Mouse (Mus musculus) T-helper 17 cell (primary cell): ENCODE measurements around the gene Gm11042.

Experiments
- in situ Hi-C, 2 experiments: fragments of 300-600 bp; cut with MboI, MseI; formaldehyde crosslinking; loops; 1 replicate in 1 of 2; 2 replicates in 1 of 2; pipeline ENCODE4 v1.15.1; 2025; ENCODE audit warnings: high pct_unique_total_duplicates in 2 of 2

Gm11042 gene

DNA sequence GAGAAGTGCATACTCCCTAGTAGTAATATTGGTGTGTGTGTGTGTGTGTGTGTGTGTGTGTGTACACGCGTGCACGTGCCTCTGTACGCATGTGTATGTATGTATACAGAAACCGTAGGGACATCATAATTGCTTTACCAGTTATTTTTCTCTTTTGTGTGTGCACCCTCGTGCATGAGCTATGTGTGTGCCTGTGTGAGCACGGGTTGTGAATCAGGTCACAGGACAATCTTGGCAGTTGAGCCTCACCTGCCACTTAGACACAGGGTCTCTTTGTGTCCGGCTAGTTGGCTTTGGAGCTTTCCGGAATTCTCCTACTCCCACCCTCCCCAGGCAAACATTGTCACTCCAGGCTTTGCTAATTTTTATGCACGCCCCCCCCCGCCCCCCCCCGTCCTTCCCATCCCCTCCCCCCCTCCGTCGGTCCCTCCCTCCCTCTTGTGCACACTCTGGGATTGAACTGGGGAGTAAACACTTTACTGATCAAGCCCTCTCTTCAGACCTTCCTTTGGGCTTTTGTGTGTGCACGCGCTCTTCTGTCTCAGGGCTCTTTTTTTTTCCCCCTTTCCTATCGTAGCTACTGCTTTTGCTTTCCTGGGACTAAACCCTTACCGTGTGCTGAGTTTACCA lies at the start of gene Gm11042:
Gene Gm11042, minus strand, starts transcription at position 51 of the 630 bp plus-strand sequence.
- in situ Hi-C loops, result no loop called here

GRCm38 (mm10) chr12:74364477-74364876 lies 48.3 kb upstream of the Gm11042 start:
- in situ Hi-C loops, result no loop called here

DNA sequence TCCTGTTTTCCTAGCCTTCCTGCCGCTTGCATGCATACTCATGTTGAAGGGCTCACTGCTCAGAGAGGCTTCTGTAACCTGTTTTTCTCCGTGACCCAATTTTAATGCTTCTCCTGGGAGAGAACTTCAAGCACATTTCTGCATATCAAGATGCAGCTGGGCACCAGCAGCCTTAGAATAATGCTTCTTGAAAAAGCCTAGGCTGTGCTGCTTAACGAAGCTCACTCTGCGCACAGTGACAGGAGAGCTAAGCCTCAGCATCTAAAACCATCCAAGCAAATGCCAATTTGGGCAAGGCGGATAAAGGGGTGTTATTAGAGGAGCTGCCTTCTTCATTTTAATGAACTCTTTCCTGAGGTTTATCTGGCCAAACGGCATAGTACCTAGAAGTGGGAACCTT lies 46.9 kb upstream of the Gm11042 start:
- in situ Hi-C loops, result no loop called here

DNA sequence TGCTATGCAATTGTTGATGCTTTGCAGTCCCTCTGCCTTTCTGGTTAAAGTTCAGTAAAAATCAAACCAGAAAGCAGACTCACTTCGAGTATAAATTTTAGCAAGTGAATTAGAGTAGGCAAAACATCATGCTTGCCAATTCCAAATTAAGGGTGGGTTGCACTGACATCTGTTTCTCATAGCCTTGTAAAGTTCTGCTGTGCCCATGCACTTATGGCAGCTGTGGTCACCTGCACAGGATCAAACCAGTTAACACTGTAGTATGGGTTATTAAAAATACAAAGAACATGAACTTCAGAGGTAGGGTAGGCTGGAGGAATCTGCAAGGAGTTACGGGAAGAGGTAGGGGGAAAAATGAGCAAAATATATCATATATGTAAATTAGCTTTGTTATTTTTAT lies 46.3 kb upstream of the Gm11042 start:
- in situ Hi-C loops, result no loop called here

DNA sequence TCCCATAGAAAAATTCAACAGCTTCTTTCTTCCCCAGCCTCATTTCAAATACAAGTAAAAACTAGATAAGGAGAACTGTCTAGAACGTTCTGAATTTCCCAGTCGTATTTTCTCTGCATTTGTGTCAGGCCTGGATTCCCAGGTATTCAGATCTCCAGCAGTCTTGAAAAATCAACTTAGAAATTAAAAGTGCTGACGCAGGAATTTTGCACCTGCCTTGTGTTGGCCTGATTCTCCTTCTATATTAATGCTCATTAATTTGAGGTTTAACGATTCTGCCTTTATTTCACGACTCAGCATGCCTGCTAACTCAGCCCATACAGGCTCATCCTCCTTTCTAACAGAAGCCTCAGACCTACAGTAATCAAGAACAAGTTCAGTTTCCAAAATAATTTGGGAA lies 43.6 kb upstream of the Gm11042 start:
- in situ Hi-C loops, result no loop called here

DNA sequence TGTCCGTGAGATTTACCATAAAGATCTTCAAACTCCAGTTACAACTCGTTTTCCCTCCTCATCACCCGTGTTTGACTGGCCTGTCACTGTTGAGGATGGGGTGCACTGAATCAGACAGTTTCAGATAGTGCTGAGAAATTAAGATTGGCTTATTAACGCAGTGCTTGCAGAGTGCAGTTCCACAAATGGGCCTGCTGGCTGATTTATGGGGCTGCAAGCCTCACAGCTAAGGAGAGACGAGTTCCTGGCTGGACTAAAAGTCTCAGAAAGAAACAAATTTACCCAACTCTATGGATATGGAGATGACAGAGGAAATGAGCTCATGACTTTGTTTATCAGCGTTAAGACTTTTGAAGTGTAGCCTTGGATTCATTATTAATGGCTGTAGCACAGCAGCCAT lies 41.6 kb upstream of the Gm11042 start:
- in situ Hi-C loops, result no loop called here

- in situ Hi-C loops, result loop anchor here (5.0 to 25.0 kb wide), 2 partner anchors 1065 to 1295 kb away; no protein-coding TSS in a partner anchor
Measured at GRCm38 (mm10) chr12:74342720-74343119, 26.5 kb upstream of the Gm11042 start.

DNA sequence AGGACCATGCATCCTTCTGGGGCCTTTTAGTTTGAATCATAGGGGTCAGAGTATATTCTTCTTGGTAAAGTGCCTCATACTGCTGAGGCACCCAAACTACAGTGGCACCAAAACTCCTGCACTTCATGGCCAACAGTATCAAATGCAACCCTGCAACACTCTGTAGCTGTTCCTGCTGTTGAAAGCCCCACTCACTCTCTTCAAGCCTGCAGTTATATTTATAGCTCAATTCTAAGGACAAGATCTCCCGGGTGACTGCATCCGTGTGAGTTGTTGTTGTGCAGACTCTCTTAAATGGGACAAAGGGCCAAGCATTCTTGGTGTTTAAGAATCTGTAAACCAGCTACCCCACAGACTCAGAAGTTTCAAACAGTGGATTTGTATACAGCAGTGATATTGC lies 23.9 kb upstream of the Gm11042 start:
- in situ Hi-C loops, result loop anchor here (5.0 to 25.0 kb wide), 2 partner anchors 1067 to 1297 kb away; no protein-coding TSS in a partner anchor

- in situ Hi-C loops, result loop anchor here in 1 of 2 experiments (5.0 to 25.0 kb wide), 5 partner anchors 651 to 1439 kb away; no protein-coding TSS in a partner anchor
Measured at GRCm38 (mm10) chr12:74333706-74334105, 17.5 kb upstream of the Gm11042 start.

DNA sequence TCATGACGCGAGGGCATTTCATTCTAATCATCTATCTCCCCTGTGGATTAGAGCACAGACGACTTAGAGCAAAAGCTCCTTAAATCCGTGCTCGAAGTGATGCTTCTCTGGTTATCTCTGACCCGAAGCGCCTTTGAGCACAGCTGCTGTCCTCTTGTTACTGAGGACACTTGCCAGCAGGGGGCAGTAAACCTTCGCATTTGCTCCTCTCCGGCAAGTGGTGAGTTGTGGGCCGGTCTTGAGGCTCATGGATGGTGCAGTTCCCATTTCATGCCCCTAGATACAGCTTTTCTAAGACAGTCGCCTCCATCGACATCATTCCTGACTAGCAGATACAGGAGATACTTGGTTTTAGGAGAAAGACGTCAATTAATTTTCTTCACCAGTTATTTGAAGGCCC lies 16.8 kb upstream of the Gm11042 start:
- in situ Hi-C loops, result loop anchor here in 1 of 2 experiments (5.0 to 25.0 kb wide), 5 partner anchors 652 to 1439 kb away; no protein-coding TSS in a partner anchor

- in situ Hi-C loops, result loop anchor here in 1 of 2 experiments (5.0 to 25.0 kb wide), 5 partner anchors 655 to 1443 kb away; no protein-coding TSS in a partner anchor
Measured at GRCm38 (mm10) chr12:74329759-74330158, 13.6 kb upstream of the Gm11042 start.

DNA sequence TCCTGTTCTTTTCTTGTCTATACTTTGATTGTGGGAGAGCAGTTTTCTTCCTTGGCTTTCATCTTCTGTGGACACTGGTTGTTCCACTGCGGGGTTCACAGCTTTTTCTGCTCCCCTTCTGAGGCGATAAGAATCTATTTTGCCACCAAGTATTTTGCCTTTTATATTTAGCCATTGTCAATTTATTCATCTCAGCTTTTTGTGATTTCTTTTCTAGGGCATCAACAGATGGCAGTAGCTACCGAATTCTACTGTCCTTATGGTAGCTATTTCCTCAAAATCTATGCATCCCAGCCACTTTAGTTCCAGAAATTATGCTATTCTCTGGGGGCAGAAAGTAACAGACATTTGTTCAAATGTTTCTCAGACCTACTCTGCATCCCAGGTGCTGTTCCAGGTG lies 10.4 kb upstream of the Gm11042 start:
- in situ Hi-C loops, result loop anchor here in 1 of 2 experiments (25.0 kb wide), 1 partner anchor 1311 kb away; no protein-coding TSS in a partner anchor

GRCm38 (mm10) chr12:74321981-74322380 lies 5.8 kb upstream of the Gm11042 start:
- in situ Hi-C loops, result no loop called here

DNA sequence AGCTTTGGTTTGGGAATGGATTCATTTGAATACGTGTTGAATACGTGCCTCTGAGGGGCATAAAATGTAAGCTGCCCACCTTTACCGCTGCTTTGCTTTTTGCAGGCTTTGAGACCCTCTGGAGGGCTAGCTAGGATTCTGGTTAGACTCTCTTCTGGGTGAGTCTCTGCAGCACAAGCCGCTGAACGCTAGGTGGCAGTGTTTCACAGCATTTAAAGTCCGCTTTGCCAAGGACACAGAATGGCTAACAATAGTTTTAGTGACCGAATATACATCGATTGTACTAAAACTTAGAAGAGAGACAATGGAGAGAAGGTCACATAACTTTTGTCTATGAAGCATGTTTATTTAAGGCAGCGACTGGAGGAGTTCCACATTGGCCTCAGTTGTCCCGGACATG lies 4.1 kb upstream of the Gm11042 start:
- in situ Hi-C loops, result no loop called here

DNA sequence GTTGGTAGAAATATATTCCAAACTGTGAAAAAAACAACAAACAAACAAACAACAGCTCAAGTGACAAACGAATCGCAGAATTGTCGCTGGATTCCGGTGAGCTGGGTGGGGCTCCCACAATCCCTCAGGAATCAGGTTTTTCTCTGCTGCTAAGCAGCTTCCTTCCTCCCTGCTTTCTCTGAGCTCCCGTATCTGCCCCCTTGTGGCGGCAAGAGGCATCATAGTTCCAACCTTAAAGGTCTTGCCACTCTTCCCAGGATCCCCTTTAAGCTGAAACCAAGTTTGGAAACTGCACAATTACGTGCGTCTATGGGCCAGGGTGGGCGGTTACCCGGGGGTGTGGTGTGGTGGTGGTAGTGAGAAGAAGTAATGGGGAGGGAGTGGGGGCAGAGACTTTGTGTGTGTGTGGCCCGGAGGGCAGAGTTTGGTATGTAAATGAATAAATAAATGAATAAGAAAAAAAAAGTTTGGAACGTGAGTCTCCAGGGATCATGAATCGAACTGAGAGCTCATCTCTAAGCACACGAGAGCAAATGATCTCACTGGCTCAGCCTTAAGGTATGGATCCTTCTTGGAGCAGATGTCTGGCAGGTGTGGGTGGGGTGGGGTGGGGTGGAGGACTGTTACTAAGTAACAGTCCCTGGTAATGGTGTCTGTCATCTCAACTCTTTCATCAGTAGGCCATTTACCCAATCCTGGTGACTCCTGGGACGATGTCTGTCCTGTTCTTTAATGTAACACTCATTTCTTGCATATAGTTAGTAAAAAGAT lies 980 bp upstream of the Gm11042 start:
- in situ Hi-C loops, result no loop called here

DNA sequence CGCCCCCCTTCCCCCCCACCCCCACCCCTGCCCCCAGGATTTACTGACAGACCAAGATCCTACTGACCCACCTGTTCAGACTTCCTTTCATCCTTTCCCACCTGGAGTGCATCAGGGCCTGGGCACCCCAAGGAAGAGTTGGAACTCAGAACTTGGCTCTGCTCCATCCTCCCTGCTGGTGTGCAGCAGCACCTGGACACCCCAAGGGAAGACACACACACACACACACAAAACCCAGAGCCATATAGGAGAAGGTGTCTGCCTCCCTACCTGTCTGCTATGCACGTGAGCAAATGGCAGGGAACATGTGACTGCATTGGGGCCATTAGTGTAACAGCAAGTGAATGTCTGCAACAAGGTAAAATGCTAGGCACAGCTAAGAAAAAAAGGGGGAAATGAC lies 973 bp downstream of the Gm11042 start:
- in situ Hi-C loops, result no loop called here

GRCm38 (mm10) chr12:74312611-74313010 lies 3.6 kb downstream of the Gm11042 start:
- in situ Hi-C loops, result no loop called here

DNA sequence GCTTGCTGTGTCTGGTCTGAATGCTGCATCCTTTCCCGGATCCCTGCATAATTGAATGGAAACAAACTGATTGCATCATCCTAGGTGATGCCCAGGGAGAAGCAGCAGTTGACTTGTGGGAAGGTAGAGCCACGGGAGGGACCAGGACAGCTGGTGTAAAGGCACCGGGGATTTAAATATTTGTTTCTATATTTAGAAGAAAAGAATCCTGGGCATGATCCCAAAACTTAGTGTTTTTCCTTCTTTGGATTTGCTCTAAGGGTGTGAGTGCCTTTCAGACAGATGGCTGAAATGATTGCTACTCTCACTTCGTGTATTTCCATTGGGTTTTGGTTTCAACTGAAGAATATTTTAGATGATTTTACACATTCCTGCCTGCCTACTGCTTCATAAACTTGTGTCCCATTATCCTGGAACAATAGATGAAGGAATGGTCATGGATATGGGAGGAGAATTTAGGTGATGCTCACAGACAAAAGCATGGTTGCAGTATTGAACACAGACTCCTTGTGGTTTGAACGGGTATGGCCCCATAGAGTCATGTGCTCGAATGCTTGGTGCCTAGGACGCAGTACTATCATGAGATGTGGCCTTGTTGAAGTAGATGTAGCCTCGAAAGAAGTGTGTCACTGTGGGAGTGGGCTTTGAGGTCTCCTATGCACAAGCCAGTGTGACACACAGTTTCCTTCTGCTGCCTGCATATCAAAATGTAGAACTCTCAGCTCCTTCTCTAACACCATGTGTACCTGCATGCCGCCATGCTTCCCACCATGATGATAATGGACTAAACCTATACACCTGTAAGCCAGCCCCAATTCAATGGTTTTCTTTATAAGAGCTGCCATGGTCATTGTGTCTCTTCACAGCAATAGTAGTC lies 12.5 kb downstream of the Gm11042 start:
- in situ Hi-C loops, result no loop called here

DNA sequence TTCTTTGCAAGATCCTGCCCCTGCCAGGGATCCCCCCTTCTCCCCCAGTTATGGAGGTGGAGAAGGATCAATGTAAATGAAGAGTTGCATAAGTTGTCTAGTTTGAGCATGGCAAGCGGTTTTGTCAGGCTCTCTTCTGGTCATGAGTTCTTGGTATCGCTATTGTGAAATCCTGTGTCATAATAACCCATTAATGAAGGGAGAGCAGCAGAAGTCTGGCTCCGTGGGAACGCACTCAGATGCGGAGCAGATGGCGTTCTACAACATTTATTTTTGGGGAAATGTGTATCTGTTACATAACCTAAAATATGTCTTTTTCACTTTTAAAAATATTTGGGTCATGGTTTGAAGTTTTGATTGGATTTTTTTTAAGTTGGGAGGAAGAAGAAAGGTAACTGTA lies 14.6 kb downstream of the Gm11042 start:
- in situ Hi-C loops, result no loop called here

DNA sequence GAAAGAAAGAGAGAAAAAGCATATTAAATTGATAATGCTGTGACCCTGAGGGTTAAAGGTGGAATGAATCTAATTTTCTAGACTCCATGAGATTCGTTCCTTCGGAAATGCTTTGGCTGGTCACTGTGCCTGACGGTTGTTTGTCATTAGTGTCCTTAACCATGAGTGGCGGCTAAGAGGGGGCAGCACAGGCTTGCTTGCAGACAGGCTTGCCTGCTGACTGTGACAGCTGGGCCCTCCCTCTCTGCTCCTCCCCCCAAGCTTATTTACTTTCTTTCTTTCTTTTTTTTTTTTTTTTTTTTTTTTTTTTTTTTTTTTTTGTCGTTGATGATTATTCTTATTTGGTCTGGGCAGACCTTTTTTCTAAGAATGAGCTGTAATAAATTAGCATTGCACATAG lies 19.8 kb downstream of the Gm11042 start:
- in situ Hi-C loops, result loop anchor here (25.0 kb wide), 4 partner anchors 484 to 1866 kb away; partner anchors contain the start of gene Tmem30b (in 2 of the 2)

- in situ Hi-C loops, result loop anchor here (5.0 to 25.0 kb wide), 5 partner anchors 276 to 1869 kb away; partner anchors contain the start of gene Tmem30b (in 2 of the 2)
Measured at GRCm38 (mm10) chr12:74293624-74294023, 22.6 kb downstream of the Gm11042 start.
